Mouse (Mus musculus) ovary, postnatal 10 days (tissue): ENCODE measurements around the gene Ilf3.
A peak's percentile ranks its signal among the peaks of the same experiment; 100 is the strongest.

ENCODE experiments used
- DNase-seq: peaks from one replicate; pipeline ENCODE4 v3.0.0; 2022; ENCODE audit warnings: low spot score

Gene Ilf3

GRCm38 (mm10) chr9:21402764-21403253 lies 35.1 kb downstream of the Ilf3 start:
- no peak for DNase-seq

- DNase-seq = no peak
These were observed 36.1 kb downstream of the Ilf3 start for GRCm38 (mm10) chr9:21403745-21404144.

- DNase-seq = no peak
These were observed 37.9 kb downstream of the Ilf3 start for GRCm38 (mm10) chr9:21405525-21405924.

- peak; percentile 24 for DNase-seq
These were observed 40.3 kb downstream of the Ilf3 start for GRCm38 (mm10) chr9:21407951-21408350.

GRCm38 (mm10) chr9:21408624-21409023 lies 41.0 kb downstream of the Ilf3 start:
- DNase-seq = no peak

- DNase-seq = peak; percentile 57
These were observed 42.1 kb downstream of the Ilf3 start for GRCm38 (mm10) chr9:21409592-21410317.

GRCm38 (mm10) chr9:21411669-21412550 lies 44.2 kb downstream of the Ilf3 start, which contains the start of gene Qtrt1:
Gene Qtrt1 (plus strand): TSS chr9:21411837.
- peak; percentile 50 for DNase-seq

- DNase-seq = no peak
These were observed 50.2 kb downstream of the Ilf3 start for GRCm38 (mm10) chr9:21417866-21418265.

GRCm38 (mm10) chr9:21419646-21420045 lies 52.0 kb downstream of the Ilf3 start:
- no peak for DNase-seq

- peak; percentile 94 for DNase-seq
These were observed 57.2 kb downstream of the Ilf3 start, which contains the start of gene Dnm2 for GRCm38 (mm10) chr9:21424631-21425555. Gene Dnm2 (plus strand): TSS chr9:21424908.

GRCm38 (mm10) chr9:21425556-21425945 lies 57.9 kb downstream of the Ilf3 start:
- no peak for DNase-seq

GRCm38 (mm10) chr9:21426013-21426412 lies 58.3 kb downstream of the Ilf3 start:
- DNase-seq = no peak

GRCm38 (mm10) chr9:21426525-21426924 lies 58.9 kb downstream of the Ilf3 start:
- no peak for DNase-seq

- DNase-seq = no peak
These were observed 60.1 kb downstream of the Ilf3 start for GRCm38 (mm10) chr9:21427773-21428172.

GRCm38 (mm10) chr9:21428178-21428577 lies 60.5 kb downstream of the Ilf3 start:
- DNase-seq = no peak

- DNase-seq = no peak
These were observed 63.1 kb downstream of the Ilf3 start for GRCm38 (mm10) chr9:21430724-21431123.

GRCm38 (mm10) chr9:21432066-21432465 lies 64.4 kb downstream of the Ilf3 start:
- no peak for DNase-seq

GRCm38 (mm10) chr9:21433766-21434165 lies 66.1 kb downstream of the Ilf3 start:
- no peak for DNase-seq

GRCm38 (mm10) chr9:21434410-21434809 lies 66.7 kb downstream of the Ilf3 start:
- DNase-seq = no peak

- DNase-seq = no peak
These were observed 68.3 kb downstream of the Ilf3 start for GRCm38 (mm10) chr9:21435777-21436635.

- DNase-seq = no peak
These were observed 69.9 kb downstream of the Ilf3 start for GRCm38 (mm10) chr9:21437577-21437976.
